Mouse (Mus musculus): Measurements from ENCODE around the gene Tango2.

- no peak for TF ChIP-seq CTCF (IDR thresholded peaks at IDR 0.05; ENCODE audit: low read depth, low read length)
- TF ChIP-seq TAL1 (conservative IDR thresholded peaks at IDR 0.05; ENCODE audit: low read depth, low read length) = no peak
Observed at GRCm38 (mm10) chr16:18379338-18380001, 31.6 kb upstream of the Tango2 start.

All from G1E (cell line).